Mouse (Mus musculus) heart, adult 2 months (tissue): ENCODE measurements around the gene Pink1.

Experiments
- CTCF ChIP-seq: fragments of 200-600 bp; IDR thresholded peaks from 2 replicates; pipeline ENCODE4 v1.8.1; 2022; ENCODE audit warnings: antibody characterized with exemption, mild to moderate bottlenecking, moderate library complexity
- POLR2A ChIP-seq: fragments of 200-500 bp; IDR thresholded peaks from 2 replicates; pipeline ENCODE4 v1.6.1; 2011; ENCODE audit warnings: mild to moderate bottlenecking, low read depth, low read length, control low read depth; ENCODE audit not compliant: insufficient read depth

DNA sequence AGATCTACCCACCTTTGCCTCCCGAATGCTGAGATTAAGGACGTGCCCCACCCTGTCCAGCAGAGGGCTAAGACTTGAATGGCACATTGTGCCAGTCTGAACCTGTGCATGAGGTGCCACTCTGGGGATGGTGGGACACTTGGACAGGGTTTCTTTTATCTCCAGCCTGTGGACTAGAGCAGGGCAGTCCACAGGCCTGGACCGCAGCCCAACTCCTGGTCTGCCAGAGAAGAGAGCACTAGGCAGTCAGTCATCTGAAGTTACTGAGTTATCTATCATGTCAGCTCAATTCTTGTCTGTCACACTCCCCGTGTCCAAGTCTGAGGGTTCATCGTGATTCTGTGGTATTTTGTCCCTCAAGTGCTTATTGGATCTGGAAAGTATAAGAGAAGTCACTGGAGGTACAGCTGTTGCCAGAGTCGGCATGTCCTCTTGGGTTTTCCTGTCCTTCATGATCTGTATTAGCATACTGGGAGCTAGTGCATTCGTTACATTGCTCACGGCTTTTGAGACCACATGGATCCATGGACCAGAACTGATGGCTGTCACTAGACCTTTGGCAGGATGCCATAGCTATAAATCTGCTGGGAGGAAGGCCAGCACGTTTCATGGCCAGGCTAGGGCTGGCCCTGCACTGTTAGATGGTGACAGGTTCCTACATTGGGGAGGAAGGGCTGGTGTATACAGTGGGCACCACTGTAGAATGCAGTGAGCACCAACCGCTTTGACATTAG, 27.5 kb upstream of the Pink1 start:
- no peak for TF ChIP-seq CTCF
- TF ChIP-seq POLR2A = no peak
